Mouse (Mus musculus): ENCODE measurements around the gene Espl1.

- no peak for TF ChIP-seq POLR2A (IDR thresholded peaks at IDR 0.05; ENCODE audit: insufficient read depth, low read depth, low read length)
- TF ChIP-seq CTCF (IDR thresholded peaks at IDR 0.05) = no peak
These were observed 12.4 kb upstream of the Espl1 start for GRCm38 (mm10) chr15:102283648-102284047.

All from heart, adult 2 months (tissue).